Mouse (Mus musculus) heart, postnatal 0 days (tissue): Measurements from ENCODE around the gene Vtn.

ENCODE experiments used
- CTCF ChIP-seq: IDR thresholded peaks from 2 replicates; pipeline ENCODE4 v1.5.1; 2016; ENCODE audit warnings: antibody characterized with exemption, control low read depth, low read depth
- EP300 ChIP-seq: IDR thresholded peaks from 2 replicates; pipeline ENCODE4 v1.6.1; 2016; ENCODE audit warnings: antibody characterized with exemption, low read depth

- TF ChIP-seq CTCF (no peak), EP300 (no peak)
These were observed 32.5 kb upstream of the Vtn start for GRCm38 (mm10) chr11:78466242-78466912.
